Mouse (Mus musculus) limb, embryonic 12.5 days (tissue): ENCODE measurements around the gene Plxdc1. TPM values are rescaled to one million over a fixed set of nuclear protein-coding genes. Genes with fewer than 3 reads are reported as not detected.

Source experiments
- ATAC-seq: fragments of 200-750 bp; cut with Nextera tagmentation; 2 replicates; pipeline ENCODE4 v1.8.0; 2017; ENCODE audit warnings: low read depth, moderate TSS enrichment; ENCODE audit not compliant: insufficient number of reproducible peaks, insufficient read depth, low FRiP score, low TSS enrichment
- H3K27ac ChIP-seq: fragments of 300-500 bp; sonication (generic); 2 replicates; pipeline ENCODE4 v1.5.1; 2016; ENCODE audit warnings: mild to moderate bottlenecking, moderate library complexity
- H3K27me3 ChIP-seq: fragments of 300-500 bp; sonication (generic); 2 replicates; pipeline ENCODE4 v1.6.1; 2016; ENCODE audit warnings: mild to moderate bottlenecking, moderate library complexity
- H3K36me3 ChIP-seq: fragments of 300-500 bp; sonication (generic); 2 replicates; pipeline ENCODE4 v1.6.1; 2016; ENCODE audit warnings: mild to moderate bottlenecking, moderate library complexity
- H3K4me1 ChIP-seq: fragments of 300-500 bp; sonication (generic); replicated peaks from 2 replicates; pipeline ENCODE4 v1.6.1; 2016
- H3K4me2 ChIP-seq: fragments of 300-500 bp; sonication (generic); 2 replicates; pipeline ENCODE4 v1.6.1; 2016; ENCODE audit warnings: mild to moderate bottlenecking, moderate library complexity
- H3K4me3 ChIP-seq: fragments of 300-500 bp; sonication (generic); replicated peaks from 2 replicates; pipeline ENCODE4 v1.5.1; 2016; ENCODE audit warnings: mild to moderate bottlenecking
- H3K9ac ChIP-seq: fragments of 300-500 bp; sonication (generic); replicated peaks from 2 replicates; pipeline ENCODE4 v1.6.1; 2016; ENCODE audit warnings: mild to moderate bottlenecking, moderate library complexity
- H3K9me3 ChIP-seq: fragments of 300-500 bp; sonication (generic); 2 replicates; pipeline ENCODE4 v1.6.1; 2016; ENCODE audit warnings: mild to moderate bottlenecking, moderate library complexity
- WGBS: fragments of 180-500 bp; shearing (Covaris S2); methylation state at CpG from one replicate; pipeline ENCODE4 v1.1.7; 2016; 5-methylcytosine and 5-hydroxymethylcytosine counted together
- polyA plus RNA-seq: library from polyadenylated mRNA; unstranded; fragments of >200 nt; fragmentation: Nextera tagmentation; extraction: Ambion mirVana; gene quantifications from 2 replicates; pipeline ENCODE4 v1.2.1, GENCODE M21; 2016

Plxdc1 gene
- polyA plus RNA-seq, 1 experiment from 2014 or later = not detected

DNA sequence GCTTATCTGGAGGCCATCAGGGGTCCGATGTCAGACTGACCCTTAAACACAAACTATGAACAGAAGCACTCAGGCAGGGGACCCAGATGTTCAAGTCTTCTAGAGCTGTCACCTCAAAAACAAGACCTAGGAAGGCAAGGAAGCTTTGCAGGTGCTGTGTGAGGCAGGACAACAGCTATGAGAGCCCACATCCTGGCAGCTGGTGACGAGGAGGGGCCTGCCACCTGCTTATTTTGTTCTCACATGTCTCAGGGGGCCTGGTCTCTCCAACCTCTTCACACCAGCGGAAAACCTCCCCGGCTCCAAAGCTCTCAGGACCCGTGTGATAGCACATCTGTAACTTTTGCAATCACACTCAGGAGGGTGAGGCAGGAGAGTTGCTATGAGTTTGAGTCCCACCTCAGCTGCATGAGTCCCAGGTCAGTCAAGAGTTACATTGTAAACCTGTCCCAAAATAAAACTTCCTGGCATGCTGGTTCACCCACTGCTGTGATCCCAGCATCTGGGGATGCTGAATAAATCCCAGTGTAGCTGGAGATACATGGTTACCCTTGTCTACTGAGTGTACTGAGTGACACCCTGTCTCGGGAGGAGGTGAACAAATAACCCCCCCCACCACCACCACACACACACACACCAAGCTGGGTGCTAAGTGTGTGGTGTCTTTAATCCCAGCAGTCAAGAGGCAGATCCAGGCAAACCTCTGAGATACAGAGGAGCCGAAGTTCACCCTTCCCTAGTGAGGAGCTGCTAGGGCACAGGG, 14.3 kb upstream of the Plxdc1 start:
- H3K4me2 ChIP-seq = no peak overlapping the region
- no peak for ATAC-seq
- H3K4me3 ChIP-seq = no peak overlapping the region
- H3K9me3 ChIP-seq = no peaks in the 10 kb centered on the region
- H3K36me3 ChIP-seq = peaks cover 16% of the 10 kb centered on the region
- no peak overlapping the region for H3K27ac ChIP-seq
- no peak overlapping the region for H3K9ac ChIP-seq
- WGBS = 18% methylated on average over 7 of the region's 7 CpGs
- H3K4me1 ChIP-seq = peaks cover 45% of the 10 kb centered on the region
- peaks cover 55% of the 10 kb centered on the region for H3K27me3 ChIP-seq

GRCm38 (mm10) chr11:97999748-98000147, 13.5 kb upstream of the Plxdc1 start:
- H3K9me3 ChIP-seq = no peaks in the 10 kb centered on the region
- no peak overlapping the region for H3K27ac ChIP-seq
- no peak for ATAC-seq
- no peak overlapping the region for H3K9ac ChIP-seq
- WGBS = 65% methylated on average over 5 of the region's 5 CpGs
- H3K4me3 ChIP-seq = no peak overlapping the region
- H3K4me2 ChIP-seq = no peak overlapping the region
- H3K36me3 ChIP-seq = peaks cover 8% of the 10 kb centered on the region
- peaks cover 63% of the 10 kb centered on the region for H3K27me3 ChIP-seq
- H3K4me1 ChIP-seq = peaks cover 53% of the 10 kb centered on the region

- ATAC-seq = no peak
- H3K9ac ChIP-seq = no peak overlapping the region
- H3K4me2 ChIP-seq = no peak overlapping the region
- 72% methylated on average over 7 of the region's 7 CpGs for WGBS
- H3K4me1 ChIP-seq = peaks cover 57% of the 10 kb centered on the region
- H3K9me3 ChIP-seq = no peaks in the 10 kb centered on the region
- no peak overlapping the region for H3K4me3 ChIP-seq
- peaks cover 70% of the 10 kb centered on the region for H3K27me3 ChIP-seq
- peaks cover 1% of the 10 kb centered on the region for H3K36me3 ChIP-seq
- no peak overlapping the region for H3K27ac ChIP-seq
These were observed 12.8 kb upstream of the Plxdc1 start for GRCm38 (mm10) chr11:97998898-97999608.

DNA sequence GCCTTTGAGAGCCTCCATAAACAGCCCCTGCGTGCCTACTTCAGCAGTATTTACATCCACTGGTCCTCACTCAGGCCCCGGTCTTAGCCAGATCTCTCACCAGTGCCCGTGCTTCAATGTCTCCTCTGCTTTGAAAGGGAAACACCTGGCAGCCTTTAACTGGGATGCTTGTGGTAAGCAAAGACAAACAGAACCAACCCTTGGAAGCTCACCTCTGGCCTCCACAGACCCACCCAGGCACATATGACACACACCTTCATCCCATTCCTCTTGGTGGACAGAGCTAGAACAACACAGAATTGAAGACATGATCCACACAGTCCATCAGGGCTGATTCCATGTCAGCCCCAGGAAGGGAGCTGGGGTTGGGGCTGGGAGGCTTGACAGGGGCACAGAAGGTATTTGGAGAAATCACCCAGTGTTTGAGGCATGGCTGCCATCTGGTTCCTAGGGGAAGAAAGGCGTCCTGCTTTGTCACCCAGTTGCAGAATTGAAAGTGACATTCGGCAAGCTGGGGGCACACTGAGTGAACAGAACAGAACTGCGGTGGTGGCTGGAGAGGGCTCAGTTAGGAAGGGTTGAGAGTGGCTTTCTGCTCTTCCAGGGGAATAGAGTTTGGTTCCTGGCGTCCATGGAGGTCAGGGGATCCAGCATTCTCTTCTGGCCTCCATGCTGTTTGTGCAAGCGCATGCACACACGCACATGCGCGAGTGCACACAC, 12.0 kb upstream of the Plxdc1 start:
- Histone ChIP-seq H3K4me2 (no peak overlapping the region), H3K9ac (no peak overlapping the region), H3K4me3 (no peak overlapping the region), H3K9me3 (no peaks in the 10 kb centered on the region), H3K4me1 (peaks cover 49% of the 10 kb centered on the region), H3K36me3 (no peaks in the 10 kb centered on the region), H3K27me3 (peaks cover 66% of the 10 kb centered on the region), H3K27ac (no peak overlapping the region)
- no peak for ATAC-seq
- WGBS = 69% methylated on average over 11 of the region's 11 CpGs

DNA sequence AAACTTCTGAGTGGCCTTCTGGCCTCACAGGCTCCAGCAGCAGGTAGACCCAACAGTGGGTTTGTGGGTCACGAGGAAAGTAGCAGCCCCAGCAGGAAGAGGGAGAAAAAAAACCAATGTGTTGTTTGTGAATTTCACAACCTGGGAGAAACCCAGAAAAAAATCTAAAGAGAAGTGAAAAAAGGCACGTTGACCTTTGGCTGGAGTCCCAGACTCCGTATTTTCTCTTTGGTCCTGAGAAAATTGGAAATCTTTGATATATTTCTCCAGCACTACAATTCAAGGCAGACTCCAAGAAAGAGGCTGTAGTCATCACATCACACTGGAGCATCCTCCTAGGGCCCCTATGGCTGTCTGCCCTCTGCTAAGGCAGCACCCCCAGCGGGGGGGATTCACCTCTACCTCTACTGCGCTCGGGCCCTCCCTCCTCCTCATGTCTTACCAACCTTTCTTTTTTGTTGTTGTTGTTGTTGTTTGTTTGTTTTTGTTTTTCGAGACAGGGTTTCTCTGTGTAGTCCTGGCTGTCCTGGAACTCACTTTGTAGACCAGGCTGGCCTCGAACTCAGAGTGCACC, 11.2 kb upstream of the Plxdc1 start:
- ATAC-seq = no peak
- 73% methylated on average over 8 of the region's 8 CpGs for WGBS
- Histone ChIP-seq H3K4me2 (no peak overlapping the region), H3K4me3 (no peak overlapping the region), H3K9me3 (no peaks in the 10 kb centered on the region), H3K4me1 (peaks cover 41% of the 10 kb centered on the region), H3K27me3 (peaks cover 60% of the 10 kb centered on the region), H3K27ac (no peak overlapping the region), H3K9ac (no peak overlapping the region), H3K36me3 (no peaks in the 10 kb centered on the region)

- no peak overlapping the region for H3K9ac ChIP-seq
- no peak overlapping the region for H3K4me3 ChIP-seq
- no peak overlapping the region for H3K27ac ChIP-seq
- no peak overlapping the region for H3K4me2 ChIP-seq
- no peak for ATAC-seq
- H3K36me3 ChIP-seq = no peaks in the 10 kb centered on the region
- 73% methylated on average over 1 of the region's 1 CpGs for WGBS
- H3K4me1 ChIP-seq = peaks cover 34% of the 10 kb centered on the region
- H3K27me3 ChIP-seq = peaks cover 52% of the 10 kb centered on the region
- H3K9me3 ChIP-seq = no peaks in the 10 kb centered on the region
These were observed 10.4 kb upstream of the Plxdc1 start for GRCm38 (mm10) chr11:97996691-97997090.

DNA sequence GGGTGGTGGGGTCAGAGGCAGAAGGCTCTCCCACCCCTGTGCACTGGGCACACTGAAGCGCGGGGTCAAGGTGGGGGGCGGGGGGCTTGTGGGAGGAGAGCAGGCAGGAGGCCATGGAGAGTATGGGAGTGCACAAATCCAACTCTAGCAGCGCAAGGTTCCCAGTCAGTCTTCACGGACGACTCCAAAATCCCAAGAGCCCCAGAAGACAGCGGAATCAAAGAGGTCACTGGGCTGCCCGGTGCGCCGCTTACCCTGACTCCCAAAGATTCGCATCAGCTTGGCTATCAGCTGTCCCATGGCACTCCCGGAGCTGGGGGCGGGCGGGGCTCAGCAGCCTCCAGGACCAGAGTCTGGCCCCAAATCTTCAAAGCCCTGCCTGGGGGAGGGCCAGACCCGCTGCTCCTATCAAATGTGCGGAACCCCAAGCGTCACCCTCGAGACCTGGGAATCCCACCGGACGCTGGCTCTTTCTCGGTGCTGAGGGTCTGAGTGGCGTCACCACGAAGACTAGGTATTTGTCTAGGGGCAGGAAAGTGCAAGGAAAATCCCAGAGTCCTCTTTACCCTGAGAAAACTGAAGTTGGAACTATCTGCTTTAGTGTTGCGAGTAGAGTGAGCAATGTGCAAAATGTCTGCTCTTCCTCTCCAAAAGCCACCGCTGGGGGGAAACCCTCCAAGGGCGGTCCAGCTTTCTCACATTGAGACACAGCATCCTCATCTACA, 9.5 kb upstream of the Plxdc1 start, which contains the start of gene Arl5c:
Gene Arl5c, minus strand, starts transcription at position 618 of the 725 bp plus-strand sequence.
- H3K27ac ChIP-seq = no peak within 1 kb of the TSS
- H3K4me1 ChIP-seq = peaks cover 24% of the 10 kb centered on the region
- no peaks in the 10 kb centered on the region for H3K9me3 ChIP-seq
- peak within 1 kb of the TSS; percentile 91 for H3K4me2 ChIP-seq
- peak within 1 kb of the TSS; percentile 52 for H3K4me3 ChIP-seq
- peaks cover 43% of the 10 kb centered on the region for H3K27me3 ChIP-seq
- H3K36me3 ChIP-seq = no peaks in the 10 kb centered on the region
- 1% methylated on average over 26 of the region's 26 CpGs for WGBS
- peak; percentile 52; the same call in 1 of the 2 replicates for ATAC-seq
- peak within 1 kb of the TSS; percentile 52 for H3K9ac ChIP-seq

DNA sequence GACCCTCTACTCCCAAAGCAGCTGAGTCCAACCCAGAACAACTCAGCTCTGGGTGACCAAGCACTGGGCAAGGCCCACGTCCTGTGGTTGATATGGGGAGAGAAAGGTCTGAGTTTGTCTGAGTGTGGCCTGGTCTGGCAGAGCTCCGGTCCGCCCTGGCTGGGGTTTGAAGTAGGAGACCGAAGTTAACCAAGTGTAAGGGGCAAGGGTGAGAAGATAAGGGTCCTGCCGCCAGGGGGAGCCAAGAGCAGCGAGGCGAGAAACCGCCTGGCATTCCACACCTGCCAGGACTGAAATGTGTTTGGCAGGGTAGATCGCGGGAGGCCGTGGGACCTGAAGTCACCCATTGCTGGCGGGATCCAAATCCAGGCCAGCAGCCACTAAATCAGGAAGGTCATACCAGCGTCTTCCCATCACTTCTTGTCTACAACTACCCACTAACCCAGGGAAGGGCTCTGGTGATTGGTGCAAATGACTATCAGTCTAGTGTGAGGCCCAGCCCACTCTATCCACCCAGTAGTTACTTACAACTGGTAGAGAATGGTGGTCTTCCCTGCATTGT, 8.4 kb upstream of the Plxdc1 start:
- no peak for ATAC-seq
- peaks cover 40% of the 10 kb centered on the region for H3K27me3 ChIP-seq
- no peaks in the 10 kb centered on the region for H3K9me3 ChIP-seq
- WGBS = 6% methylated on average over 13 of the region's 13 CpGs
- peak overlapping the region; percentile 52 for H3K4me3 ChIP-seq
- H3K36me3 ChIP-seq = no peaks in the 10 kb centered on the region
- no peak overlapping the region for H3K27ac ChIP-seq
- H3K9ac ChIP-seq = peak overlapping the region; percentile 52; the same call in 1 of the 2 replicates
- peak overlapping the region; percentile 91 for H3K4me2 ChIP-seq
- H3K4me1 ChIP-seq = peaks cover 26% of the 10 kb centered on the region; the same call in 1 of the 2 replicates

DNA sequence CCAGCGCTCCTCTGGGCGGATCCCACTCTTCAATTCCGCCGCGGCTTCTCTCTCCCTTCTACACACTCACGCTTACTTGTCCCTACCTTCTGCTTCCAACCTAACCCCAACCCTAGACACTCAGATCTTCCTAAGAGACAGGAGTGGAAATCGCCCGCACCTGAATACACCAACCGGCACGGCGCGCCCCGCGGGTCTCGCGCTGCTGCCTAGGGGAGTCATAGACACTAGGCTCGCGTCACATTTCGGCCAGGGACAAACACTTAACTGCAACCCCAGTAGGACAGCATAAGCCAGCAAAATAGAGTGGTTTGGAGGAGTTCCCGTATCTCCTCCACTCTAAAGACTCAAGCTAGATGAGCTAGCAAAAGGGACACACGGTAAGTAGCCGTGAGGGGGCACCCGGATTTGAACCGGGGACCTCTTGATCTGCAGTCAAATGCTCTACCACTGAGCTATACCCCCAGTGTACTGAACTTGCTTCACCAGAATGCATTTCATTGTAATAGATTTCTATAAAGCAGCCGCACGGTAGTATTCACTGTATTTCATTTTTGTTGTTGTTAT, 2.4 kb upstream of the Plxdc1 start:
- ATAC-seq = peak; percentile 60
- Histone ChIP-seq H3K4me1 (peaks cover 19% of the 10 kb centered on the region; the same call in 1 of the 2 replicates), H3K27me3 (peaks cover 45% of the 10 kb centered on the region), H3K4me2 (peak overlapping the region; percentile 88), H3K9ac (peak overlapping the region; percentile 76), H3K4me3 (peak overlapping the region; percentile 90), H3K36me3 (no peaks in the 10 kb centered on the region), H3K27ac (peak overlapping the region; percentile 83), H3K9me3 (no peaks in the 10 kb centered on the region)
- under 1% methylated on average over 26 of the region's 26 CpGs for WGBS
